Mouse (Mus musculus): ENCODE measurements around the gene Sfxn5. TPM values are rescaled to one million over a fixed set of nuclear protein-coding genes. Genes with fewer than 3 reads are reported as not detected.
A peak's percentile ranks its signal among the peaks of the same experiment; 100 is the strongest.

Gene Sfxn5
- polyA plus RNA-seq, 1 experiment = 164 TPM

DNA sequence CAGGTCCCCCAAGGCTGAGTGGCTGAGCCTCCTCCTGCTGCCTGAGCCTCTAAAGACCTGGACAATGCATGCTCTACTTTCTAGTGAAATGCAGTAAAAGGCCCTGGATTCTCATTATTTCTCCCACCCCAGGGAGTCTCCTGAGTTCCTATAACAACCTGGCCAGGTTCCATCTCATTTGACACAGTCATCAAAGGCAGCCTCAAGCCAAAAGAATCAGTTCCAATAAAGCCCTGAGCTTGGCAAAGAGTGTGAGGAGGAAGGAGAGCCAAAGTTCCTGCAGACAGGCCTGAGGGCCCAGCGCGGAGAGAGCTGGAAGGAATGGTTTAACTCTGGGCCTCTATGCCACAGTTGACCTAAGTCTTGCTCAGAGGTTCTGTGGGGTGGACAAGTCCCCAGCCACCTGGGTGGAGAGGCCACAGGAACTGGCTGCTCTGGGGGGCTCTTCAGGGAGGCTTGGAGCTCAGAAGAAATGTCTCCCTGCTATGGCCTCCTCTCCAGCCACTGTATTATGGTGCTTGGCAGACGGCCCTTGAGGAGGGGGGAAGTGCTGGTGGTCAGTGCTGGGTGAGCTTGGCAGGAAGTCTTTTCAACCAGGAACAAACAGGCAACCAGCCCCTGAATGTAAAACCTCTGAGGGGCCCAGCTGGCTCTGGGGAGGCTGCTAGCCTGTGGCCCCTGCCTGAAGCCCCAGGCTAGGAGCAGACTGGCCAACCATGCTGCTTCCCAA, 30.7 kb downstream of the Sfxn5 start:
- Histone ChIP-seq H3K4me1 (ENCODE audit: control insufficient read depth, insufficient read depth, low read length) (0 out of 2 replicates have a peak, but pooled peaks cover 1% of the 10 kb centered on the region), H3K4me3 (ENCODE audit: insufficient read depth, low read length) (no peak overlapping the region), H3K27ac (ENCODE audit: insufficient read depth, low read length) (peak overlapping the region; percentile 65)
- TF ChIP-seq POLR2A (IDR thresholded peaks at IDR 0.05; ENCODE audit: extremely low read depth, insufficient read depth, low read length) = no peak
- TF ChIP-seq CTCF (IDR thresholded peaks at IDR 0.05; ENCODE audit: extremely low read depth, insufficient read depth, low read length) = no peak

DNA sequence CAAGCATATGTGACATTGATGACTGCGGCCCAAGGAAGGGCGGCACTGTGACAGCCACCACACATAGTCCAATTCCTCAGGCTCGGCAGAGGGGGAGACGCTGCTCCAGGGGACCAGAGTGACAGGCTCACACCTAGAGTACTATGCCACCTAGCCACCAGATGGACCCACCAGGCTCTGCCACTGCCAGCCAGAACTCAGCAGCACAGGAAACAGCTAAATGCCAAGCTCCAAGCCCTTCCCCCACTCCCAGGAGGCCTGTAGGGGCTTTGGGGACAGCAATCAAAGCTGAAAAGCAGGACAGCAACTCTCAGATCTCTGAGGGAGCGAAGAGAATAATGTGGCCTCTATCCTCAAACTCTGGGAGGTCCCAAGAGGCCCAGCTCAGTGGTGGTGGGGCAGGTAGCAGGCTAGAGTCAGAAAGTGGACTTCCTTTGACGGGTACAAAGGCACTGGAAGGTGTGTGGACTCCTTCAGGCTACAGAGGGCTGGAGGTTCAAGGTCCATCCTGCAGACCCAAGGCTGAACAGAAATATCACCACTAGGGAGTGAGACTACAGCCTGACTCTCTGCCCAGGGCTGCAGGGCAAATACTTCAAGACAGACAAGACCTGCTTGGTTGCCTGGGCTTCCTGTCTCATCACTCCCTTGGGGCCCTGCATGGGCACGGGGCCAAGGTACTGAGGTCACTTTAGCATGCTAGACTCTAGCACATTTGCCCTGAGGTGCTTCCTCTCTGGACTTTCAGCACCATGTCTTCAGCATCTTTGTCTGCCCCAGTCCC, 37.6 kb downstream of the Sfxn5 start:
- Histone ChIP-seq H3K27ac (ENCODE audit: insufficient read depth, low read length) (peak overlapping the region; percentile 32; the same call in 1 of the 2 replicates), H3K4me1 (ENCODE audit: control insufficient read depth, insufficient read depth, low read length) (peaks cover 4% of the 10 kb centered on the region), H3K4me3 (ENCODE audit: insufficient read depth, low read length) (no peak overlapping the region)
- TF ChIP-seq POLR2A (IDR thresholded peaks at IDR 0.05; ENCODE audit: extremely low read depth, insufficient read depth, low read length) = no peak
- TF ChIP-seq CTCF (IDR thresholded peaks at IDR 0.05; ENCODE audit: extremely low read depth, insufficient read depth, low read length) = no peak

- no peak overlapping the region for H3K27ac ChIP-seq (ENCODE audit: insufficient read depth, low read length)
- H3K4me3 ChIP-seq (ENCODE audit: insufficient read depth, low read length) = no peak overlapping the region
- TF ChIP-seq POLR2A (IDR thresholded peaks at IDR 0.05; ENCODE audit: extremely low read depth, insufficient read depth, low read length) (no peak), CTCF (IDR thresholded peaks at IDR 0.05; ENCODE audit: extremely low read depth, insufficient read depth, low read length) (no peak)
- peaks cover 4% of the 10 kb centered on the region for H3K4me1 ChIP-seq (ENCODE audit: control insufficient read depth, insufficient read depth, low read length)
Measured at GRCm38 (mm10) chr6:85294004-85294379, 39.2 kb downstream of the Sfxn5 start.

DNA sequence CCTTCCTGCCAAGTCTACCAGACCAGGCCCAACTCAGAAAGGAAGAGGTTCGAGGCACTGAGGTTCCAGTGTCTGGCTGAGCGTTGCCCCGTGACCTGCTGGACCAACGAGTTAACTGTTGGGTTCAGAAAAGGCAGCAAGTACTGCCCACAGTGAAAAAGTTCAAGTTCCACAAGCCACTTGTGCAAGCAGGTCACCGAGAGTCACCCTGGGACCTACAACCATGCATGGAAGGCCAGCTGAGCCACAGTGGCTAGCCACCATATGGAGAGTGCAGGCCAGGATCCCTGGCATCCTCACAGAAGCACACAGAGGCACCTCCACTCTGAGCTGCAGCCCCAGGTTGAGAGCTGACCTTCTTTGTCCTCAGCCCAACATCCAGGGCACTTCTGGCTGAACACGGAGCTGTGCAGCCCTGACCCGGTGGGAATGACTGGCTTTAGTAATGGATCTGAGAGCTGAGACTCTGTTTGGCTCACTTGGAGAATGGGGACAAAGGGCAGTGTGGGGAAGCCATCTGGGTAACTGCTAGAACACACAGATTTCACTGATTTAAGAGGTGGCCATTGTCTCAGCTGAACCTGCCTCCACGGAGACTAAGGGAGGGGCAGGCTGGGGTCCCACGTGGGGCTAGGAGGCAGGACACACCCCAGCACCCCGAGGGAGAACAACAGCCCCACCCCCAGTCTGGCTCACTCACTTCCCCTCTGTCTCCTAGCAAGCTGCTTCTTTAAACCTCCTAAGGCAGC, 39.8 kb downstream of the Sfxn5 start:
- no peak for TF ChIP-seq POLR2A (IDR thresholded peaks at IDR 0.05; ENCODE audit: extremely low read depth, insufficient read depth, low read length)
- no peak for TF ChIP-seq CTCF (IDR thresholded peaks at IDR 0.05; ENCODE audit: extremely low read depth, insufficient read depth, low read length)
- H3K4me3 ChIP-seq (ENCODE audit: insufficient read depth, low read length) = no peak overlapping the region
- H3K4me1 ChIP-seq (ENCODE audit: control insufficient read depth, insufficient read depth, low read length) = peaks cover 4% of the 10 kb centered on the region
- H3K27ac ChIP-seq (ENCODE audit: insufficient read depth, low read length) = no peak overlapping the region

- no peak overlapping the region for H3K27ac ChIP-seq (ENCODE audit: insufficient read depth, low read length)
- TF ChIP-seq CTCF (IDR thresholded peaks at IDR 0.05; ENCODE audit: extremely low read depth, insufficient read depth, low read length) (peak; percentile 22; the same call in 1 of the 2 replicates), POLR2A (IDR thresholded peaks at IDR 0.05; ENCODE audit: extremely low read depth, insufficient read depth, low read length) (no peak)
- peaks cover 6% of the 10 kb centered on the region for H3K4me1 ChIP-seq (ENCODE audit: control insufficient read depth, insufficient read depth, low read length)
- H3K4me3 ChIP-seq (ENCODE audit: insufficient read depth, low read length) = no peak overlapping the region
Measured at GRCm38 (mm10) chr6:85290869-85291824, 42.1 kb downstream of the Sfxn5 start.

GRCm38 (mm10) chr6:85288193-85288857, 44.9 kb downstream of the Sfxn5 start:
- H3K27ac ChIP-seq (ENCODE audit: insufficient read depth, low read length) = no peak overlapping the region
- TF ChIP-seq CTCF (IDR thresholded peaks at IDR 0.05; ENCODE audit: extremely low read depth, insufficient read depth, low read length) (no peak), POLR2A (IDR thresholded peaks at IDR 0.05; ENCODE audit: extremely low read depth, insufficient read depth, low read length) (no peak)
- H3K4me1 ChIP-seq (ENCODE audit: control insufficient read depth, insufficient read depth, low read length) = peaks cover 2% of the 10 kb centered on the region; the same call in 1 of the 2 replicates
- H3K4me3 ChIP-seq (ENCODE audit: insufficient read depth, low read length) = no peak overlapping the region

DNA sequence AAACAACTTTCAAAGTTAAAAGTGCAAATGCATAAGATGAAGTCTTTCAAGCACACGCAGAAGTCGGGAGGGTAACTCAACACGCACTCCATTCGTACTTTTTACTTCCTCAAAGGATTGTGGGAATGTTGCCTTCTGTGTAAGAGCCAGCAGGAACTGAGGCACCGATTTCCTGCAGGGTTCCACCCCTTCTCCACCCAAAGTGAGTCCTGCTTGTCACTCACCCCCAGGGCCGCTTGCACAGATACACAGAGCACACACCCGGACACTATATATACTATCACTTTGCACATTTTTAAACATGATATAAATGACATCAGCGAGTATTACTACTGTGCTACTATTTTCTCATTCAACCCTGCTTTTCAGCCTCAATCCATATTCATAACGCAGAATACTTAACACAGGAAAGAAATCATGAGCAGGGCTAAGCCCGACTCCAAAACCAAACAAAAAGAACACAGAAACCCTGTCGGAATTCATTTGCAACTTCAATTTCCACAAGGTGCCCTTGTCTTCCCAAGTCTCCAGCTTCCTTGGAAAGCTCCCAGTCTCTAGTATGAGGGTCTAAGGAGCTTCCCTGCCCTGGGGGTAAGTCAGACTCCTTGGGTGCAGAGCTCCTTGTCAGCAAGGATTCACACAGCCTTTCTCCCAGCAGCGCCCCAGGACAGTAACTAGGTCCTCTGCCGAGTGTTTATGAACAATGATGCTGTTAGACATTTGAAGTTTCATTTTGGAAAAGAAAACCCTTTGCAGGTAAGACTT, 46.8 kb downstream of the Sfxn5 start:
- no peak overlapping the region for H3K27ac ChIP-seq (ENCODE audit: insufficient read depth, low read length)
- H3K4me1 ChIP-seq (ENCODE audit: control insufficient read depth, insufficient read depth, low read length) = peaks cover 5% of the 10 kb centered on the region
- no peak overlapping the region for H3K4me3 ChIP-seq (ENCODE audit: insufficient read depth, low read length)
- TF ChIP-seq POLR2A (IDR thresholded peaks at IDR 0.05; ENCODE audit: extremely low read depth, insufficient read depth, low read length) = no peak
- TF ChIP-seq CTCF (IDR thresholded peaks at IDR 0.05; ENCODE audit: extremely low read depth, insufficient read depth, low read length) = no peak

DNA sequence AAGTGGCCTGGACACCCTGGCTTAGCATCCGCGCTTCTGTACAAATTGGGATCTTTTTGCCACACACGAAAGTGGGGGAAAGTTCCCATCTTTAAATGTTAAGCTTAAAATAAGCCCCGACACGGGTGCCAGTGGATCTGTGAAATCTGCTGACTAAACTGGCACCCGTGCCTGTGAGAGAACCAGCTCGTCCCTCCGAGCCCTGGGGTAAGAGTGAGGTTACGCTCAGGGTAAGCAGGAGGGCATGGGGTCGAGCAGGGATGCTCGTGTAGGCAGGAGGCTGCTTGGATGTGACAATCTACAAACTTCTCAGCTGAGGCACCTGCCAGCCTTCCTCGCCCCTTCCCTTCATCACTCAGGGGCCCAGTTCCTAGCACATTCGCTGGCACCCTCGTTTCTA, 52.4 kb downstream of the Sfxn5 start:
- Histone ChIP-seq H3K27ac (ENCODE audit: insufficient read depth, low read length) (peak overlapping the region; percentile 77), H3K4me1 (ENCODE audit: control insufficient read depth, insufficient read depth, low read length) (peaks cover 16% of the 10 kb centered on the region), H3K4me3 (ENCODE audit: insufficient read depth, low read length) (no peak overlapping the region)
- TF ChIP-seq POLR2A (IDR thresholded peaks at IDR 0.05; ENCODE audit: extremely low read depth, insufficient read depth, low read length) (no peak), CTCF (IDR thresholded peaks at IDR 0.05; ENCODE audit: extremely low read depth, insufficient read depth, low read length) (no peak)

All from cortical plate, adult 2 months (tissue).